Mouse (Mus musculus) intestine, postnatal 0 days (tissue): ENCODE measurements at regions not wholly inside any gene's neighbourhood (a gene's known extent, or its start where the extent isn't known, plus 50 kb on each side); places are given as distances from the start of the nearest gene placed in this dataset.

ENCODE experiments used
- ATAC-seq: fragments of 200-750 bp; cut with Nextera tagmentation; 2 replicates; pipeline ENCODE4 v1.8.0; 2017; ENCODE audit warnings: mild to moderate bottlenecking, moderate TSS enrichment, moderate library complexity
- H3K27ac ChIP-seq: fragments of 300-500 bp; sonication (generic); 2 replicates; pipeline ENCODE4 v1.5.1; 2014; ENCODE audit warnings: mild to moderate bottlenecking, low read depth, low read length, moderate library complexity
- H3K27me3 ChIP-seq: fragments of 300-500 bp; sonication (generic); replicated peaks from 2 replicates; pipeline ENCODE4 v1.6.1; 2014; ENCODE audit warnings: low read length, mixed read lengths; ENCODE audit not compliant: control insufficient read depth, insufficient read depth
- H3K36me3 ChIP-seq: fragments of 300-500 bp; sonication (generic); 2 replicates; pipeline ENCODE4 v1.6.1; 2014; ENCODE audit warnings: mild to moderate bottlenecking, moderate library complexity; ENCODE audit not compliant: control insufficient read depth, insufficient read depth
- H3K4me1 ChIP-seq: fragments of 300-500 bp; sonication (generic); replicated peaks from 2 replicates; pipeline ENCODE4 v1.6.1; 2014; ENCODE audit warnings: antibody characterized with exemption, low read length, mixed read lengths; ENCODE audit not compliant: control insufficient read depth, insufficient read depth
- H3K4me2 ChIP-seq: fragments of 300-500 bp; sonication (generic); replicated peaks from 2 replicates; pipeline ENCODE4 v1.6.1; 2014; ENCODE audit warnings: low read depth, mild to moderate bottlenecking, moderate library complexity
- H3K4me3 ChIP-seq: fragments of 300-500 bp; sonication (generic); 2 replicates; pipeline ENCODE4 v1.5.1; 2014; ENCODE audit warnings: low read depth, low read length
- H3K9ac ChIP-seq: fragments of 300-500 bp; sonication (generic); 2 replicates; pipeline ENCODE4 v1.6.1; 2014; ENCODE audit warnings: mild to moderate bottlenecking, low read depth, low read length
- H3K9me3 ChIP-seq: fragments of 300-500 bp; sonication (generic); 2 replicates; pipeline ENCODE4 v1.6.1; 2016; ENCODE audit warnings: mixed run types; ENCODE audit not compliant: control insufficient read depth
- CTCF ChIP-seq: sonication (generic); IDR thresholded peaks from 2 replicates; pipeline ENCODE4 v1.5.1; 2016; ENCODE audit warnings: low read depth, mild to moderate bottlenecking, control low read depth, antibody characterized with exemption, moderate library complexity
- WGBS: fragments of 180-500 bp; shearing (Covaris S2); extraction: QIAGEN DNeasy Blood & Tissue Kit; methylation state at CpG from one replicate; pipeline ENCODE4 v1.1.7; 2014; 5-methylcytosine and 5-hydroxymethylcytosine counted together

DNA sequence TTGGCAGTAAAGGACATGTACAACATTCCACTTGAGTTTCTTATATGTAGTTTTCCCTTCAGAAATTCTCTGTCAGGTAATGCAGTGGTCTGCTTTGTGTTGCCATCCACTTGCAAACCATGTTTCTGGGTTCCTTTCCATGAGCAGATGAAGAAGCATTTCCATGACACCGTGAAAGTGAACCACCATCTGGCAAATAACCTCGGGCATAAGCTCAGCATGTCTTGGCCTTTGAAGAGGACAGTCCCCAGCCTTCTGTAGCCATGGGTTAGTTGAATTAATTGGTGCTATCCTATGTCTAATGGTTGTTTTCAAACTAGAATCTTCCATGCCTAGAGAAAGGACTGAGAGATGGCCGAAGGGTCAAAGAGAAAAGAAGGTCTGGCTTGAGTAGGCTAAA is 414.3 kb upstream of the Id4 start:
- Histone ChIP-seq H3K27ac (no peak overlapping the region), H3K9ac (no peak overlapping the region), H3K4me3 (no peak overlapping the region), H3K4me1 (no peaks in the 10 kb centered on the region), H3K27me3 (no peaks in the 10 kb centered on the region), H3K9me3 (no peaks in the 10 kb centered on the region), H3K36me3 (no peaks in the 10 kb centered on the region), H3K4me2 (no peak overlapping the region)
- 94% methylated on average over 3 of the region's 3 CpGs for WGBS
- TF ChIP-seq CTCF: no peak
- no peak for ATAC-seq

DNA sequence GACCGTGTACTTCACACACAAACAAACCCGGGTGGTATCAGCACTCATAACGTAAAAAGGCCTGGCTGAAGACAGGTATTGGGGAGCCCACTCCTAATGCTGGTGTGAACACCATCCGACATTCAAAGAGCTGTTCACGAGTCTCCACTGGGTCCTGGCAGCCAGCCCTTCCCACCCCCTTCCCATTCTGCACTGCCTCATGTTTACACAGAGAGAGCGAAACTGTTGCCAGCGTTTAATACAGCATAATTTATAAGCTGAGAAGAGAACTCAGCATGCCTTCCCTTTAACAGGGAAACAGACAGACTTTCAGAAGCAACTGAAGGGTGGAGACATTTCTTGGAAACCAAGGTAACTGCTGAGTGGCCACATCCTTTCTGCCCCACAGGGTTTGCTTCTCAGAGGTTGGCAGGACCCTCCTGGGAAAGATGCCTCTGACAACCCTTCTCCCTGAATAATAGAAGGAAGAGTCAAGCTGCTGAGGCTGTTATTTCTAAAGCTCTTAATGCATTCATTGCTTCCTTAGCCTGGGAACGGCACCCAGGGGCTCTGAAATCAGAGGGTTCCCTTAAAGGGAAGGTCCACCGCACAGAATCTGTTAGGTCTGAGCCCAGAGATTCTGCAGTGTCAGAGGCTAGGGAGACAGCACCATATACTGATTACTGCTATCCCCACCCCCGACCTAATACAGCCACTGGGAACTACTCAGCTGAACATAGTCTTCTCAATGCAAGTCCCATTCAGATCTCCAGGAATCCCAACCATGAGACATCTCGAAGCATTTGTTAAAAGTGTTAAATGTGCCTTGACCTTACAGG is 412.4 kb upstream of the Id4 start:
- no peak for TF ChIP-seq CTCF
- Histone ChIP-seq H3K9me3 (no peaks in the 10 kb centered on the region), H3K9ac (no peak overlapping the region), H3K36me3 (no peaks in the 10 kb centered on the region), H3K4me2 (no peak overlapping the region), H3K4me3 (no peak overlapping the region), H3K27me3 (no peaks in the 10 kb centered on the region), H3K4me1 (no peaks in the 10 kb centered on the region), H3K27ac (no peak overlapping the region; the same call in 1 of the 2 replicates)
- ATAC-seq: no peak
- 49% methylated on average over 11 of the region's 11 CpGs for WGBS

DNA sequence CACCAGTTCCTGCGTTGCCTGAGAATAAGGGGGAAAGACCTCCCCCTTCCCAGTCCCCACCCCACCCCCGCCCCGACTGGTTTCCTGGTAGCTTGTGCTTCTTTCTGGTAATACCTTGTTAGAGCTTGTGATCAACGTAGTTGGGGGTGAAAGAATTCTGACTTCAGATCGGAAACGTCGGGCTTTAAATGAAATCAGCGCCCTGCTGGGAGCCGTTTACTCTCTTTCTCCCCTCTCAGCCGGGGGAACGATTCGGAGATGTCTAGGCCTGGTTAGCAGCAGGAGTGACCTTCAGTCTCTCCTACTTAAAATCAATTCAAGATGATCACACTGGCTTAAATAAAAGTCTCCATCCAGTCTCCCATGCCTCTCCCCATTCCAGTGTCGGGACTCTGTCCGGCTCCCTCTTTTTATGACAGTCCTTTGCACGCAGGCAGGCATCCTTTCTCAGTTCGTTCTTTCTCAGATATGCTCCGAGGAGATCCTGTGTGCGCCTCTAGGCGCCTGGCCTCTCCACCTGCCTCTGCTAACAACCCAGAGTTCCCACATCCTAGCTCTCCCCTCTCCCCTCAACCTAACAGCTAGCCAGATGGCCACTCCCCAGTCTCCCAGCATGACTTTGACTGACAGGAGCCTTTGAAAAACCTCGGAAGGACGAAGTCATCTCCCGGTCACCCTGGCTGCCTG is 405.5 kb upstream of the Id4 start:
- no peak for ATAC-seq
- no peak for TF ChIP-seq CTCF
- no peaks in the 10 kb centered on the region for H3K27me3 ChIP-seq
- H3K9me3 ChIP-seq: no peaks in the 10 kb centered on the region
- no peaks in the 10 kb centered on the region for H3K4me1 ChIP-seq
- H3K36me3 ChIP-seq: no peaks in the 10 kb centered on the region
- WGBS: 10% methylated on average over 22 of the region's 22 CpGs
- no peak overlapping the region for H3K27ac ChIP-seq
- H3K4me3 ChIP-seq: no peak overlapping the region
- no peak overlapping the region for H3K4me2 ChIP-seq
- H3K9ac ChIP-seq: no peak overlapping the region

DNA sequence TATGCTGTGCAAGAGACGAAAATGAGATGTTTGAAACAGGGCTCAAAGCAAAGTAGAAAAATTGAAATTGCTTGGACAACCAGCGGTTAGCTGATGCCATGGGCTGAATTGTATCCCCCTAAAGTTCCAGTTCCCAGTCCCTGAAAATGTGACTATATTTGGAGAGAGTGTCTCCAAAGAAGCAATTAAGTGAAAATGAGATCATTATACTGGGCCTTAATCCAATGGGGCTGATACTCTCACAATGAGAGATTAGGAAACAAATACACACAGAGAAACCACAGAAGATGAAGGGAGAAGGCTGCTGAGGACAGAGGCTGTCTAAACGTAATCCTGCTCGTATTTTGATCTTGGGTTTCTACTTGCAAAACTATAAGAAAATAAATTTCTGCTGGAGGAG is 402.1 kb upstream of the Id4 start:
- Histone ChIP-seq H3K9ac (no peak overlapping the region), H3K4me1 (no peaks in the 10 kb centered on the region), H3K4me3 (no peak overlapping the region), H3K9me3 (no peaks in the 10 kb centered on the region), H3K27ac (no peak overlapping the region), H3K4me2 (no peak overlapping the region), H3K27me3 (no peaks in the 10 kb centered on the region), H3K36me3 (no peaks in the 10 kb centered on the region)
- WGBS: 70% methylated on average over 4 of the region's 4 CpGs
- TF ChIP-seq CTCF: no peak
- no peak for ATAC-seq

DNA sequence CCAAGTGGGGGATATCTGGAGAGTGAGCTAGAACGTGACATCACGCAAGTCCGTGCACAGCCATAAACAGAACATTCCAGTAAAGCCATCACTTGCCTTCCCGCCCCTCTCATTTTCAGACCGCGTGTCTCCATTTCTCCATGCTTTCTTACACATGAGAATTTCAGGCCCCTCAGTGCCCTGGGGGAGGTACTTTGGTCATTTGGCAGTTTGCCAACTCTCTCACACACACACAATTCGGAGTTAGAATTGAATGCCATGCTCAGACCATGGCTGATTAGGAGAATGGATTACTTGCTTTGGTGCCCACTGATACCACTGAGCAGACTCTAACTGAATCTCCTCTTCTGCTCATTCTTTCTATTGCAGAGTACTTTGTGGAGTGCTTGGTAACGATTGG is 400.7 kb upstream of the Id4 start:
- Histone ChIP-seq H3K9ac (no peak overlapping the region), H3K4me3 (no peak overlapping the region), H3K4me1 (no peaks in the 10 kb centered on the region), H3K4me2 (no peak overlapping the region), H3K9me3 (no peaks in the 10 kb centered on the region), H3K36me3 (no peaks in the 10 kb centered on the region), H3K27me3 (no peaks in the 10 kb centered on the region), H3K27ac (no peak overlapping the region)
- 74% methylated on average over 8 of the region's 8 CpGs for WGBS
- TF ChIP-seq CTCF: no peak
- ATAC-seq: no peak

DNA sequence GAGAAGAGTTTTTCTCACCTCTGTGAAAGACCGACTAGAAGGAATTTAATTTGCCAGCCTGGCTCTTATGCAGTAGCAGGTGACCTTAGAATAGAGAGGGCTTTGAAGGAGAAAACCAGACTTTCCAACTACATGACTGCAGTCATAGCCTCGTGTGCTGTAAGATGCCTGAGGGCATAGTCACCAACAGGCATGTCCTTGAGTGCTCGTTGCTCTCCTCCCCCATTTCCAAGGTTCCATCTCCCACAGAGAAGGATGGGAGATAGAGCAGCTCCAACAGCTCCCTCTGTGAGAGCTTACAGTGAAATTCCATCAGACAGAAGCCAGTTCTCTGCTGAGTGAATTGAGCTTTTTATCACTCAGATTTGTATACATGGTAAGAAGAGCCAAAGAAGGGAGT is 398.1 kb upstream of the Id4 start:
- Histone ChIP-seq H3K9me3 (no peaks in the 10 kb centered on the region), H3K4me1 (no peaks in the 10 kb centered on the region), H3K4me2 (no peak overlapping the region), H3K9ac (no peak overlapping the region), H3K27me3 (no peaks in the 10 kb centered on the region), H3K4me3 (no peak overlapping the region), H3K27ac (no peak overlapping the region), H3K36me3 (no peaks in the 10 kb centered on the region)
- 62% methylated on average over 3 of the region's 3 CpGs for WGBS
- ATAC-seq: no peak
- no peak for TF ChIP-seq CTCF
